Mouse (Mus musculus) kidney, adult 8-10 months (tissue): ENCODE results near the gene Trabd.
A peak's percentile ranks its signal among the peaks of the same experiment; 100 is the strongest.

Source experiments
- DNase-seq, 2 experiments: peaks; one replicate each; pipeline ENCODE4 v3.0.0; 2022

Trabd gene

GRCm38 (mm10) chr15:89128382-89129350 lies 53.7 kb downstream of the Trabd start, which contains the start of gene Hdac10:
Gene Hdac10 (minus strand): TSS chr15:89128700.
- peak; percentile 83 to 89 for DNase-seq

GRCm38 (mm10) chr15:89130245-89130644 lies 55.3 kb downstream of the Trabd start:
- DNase-seq: no peak

- no peak for DNase-seq
Measured at GRCm38 (mm10) chr15:89131316-89131715, 56.4 kb downstream of the Trabd start.
